Mouse (Mus musculus): ENCODE data around the gene Gucy1b1. TPM values are rescaled to one million over a fixed set of nuclear protein-coding genes. Genes with fewer than 3 reads are reported as not detected.

The Gucy1b1 gene
- polyA plus RNA-seq, 1 experiment, result not detected

DNA sequence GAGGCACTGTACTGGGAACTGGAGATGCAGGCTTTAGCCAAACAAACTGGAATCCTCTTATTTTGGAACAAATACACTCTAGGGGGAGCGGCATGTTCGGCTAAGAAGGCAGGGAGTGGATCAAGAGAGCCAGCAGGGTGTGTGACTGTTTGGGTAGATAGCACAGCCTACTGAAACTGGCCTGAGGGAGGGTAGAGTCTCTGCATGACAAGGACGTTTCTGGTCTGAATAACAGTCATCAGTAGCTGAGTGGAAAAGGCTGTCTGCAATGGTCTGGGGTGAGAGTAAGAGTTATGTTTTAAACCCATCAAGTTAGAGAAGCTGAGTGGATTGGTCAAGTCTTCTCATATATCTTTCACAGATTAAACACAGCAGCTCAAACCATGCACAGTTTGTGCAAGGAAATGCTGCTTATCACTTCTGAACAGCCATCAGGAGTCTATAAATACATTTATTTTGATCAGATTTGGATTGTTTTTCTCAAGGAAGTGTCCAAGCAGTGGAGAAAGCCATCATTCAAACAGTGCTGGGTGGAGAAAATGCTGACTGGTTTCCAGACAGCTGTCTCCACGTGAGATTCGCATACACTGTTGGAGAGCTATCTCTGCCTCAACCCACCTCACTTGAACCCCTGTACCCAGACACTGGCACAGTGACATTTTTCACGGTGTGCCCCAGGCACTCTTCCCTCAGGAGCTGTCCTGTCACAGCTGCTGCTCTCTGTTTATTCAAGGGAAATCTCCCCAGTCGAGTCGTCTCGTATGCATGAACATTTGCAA, 12.9 kb downstream of the Gucy1b1 start:
- H3K4me3 ChIP-seq (ENCODE audit: insufficient read depth, poor library complexity, severe bottlenecking), result no peak overlapping the region
- H3K27me3 ChIP-seq (ENCODE audit: control insufficient read depth, insufficient read depth, insufficient read length), result no peaks in the 10 kb centered on the region
- no peak overlapping the region for H3ac ChIP-seq (ENCODE audit: control insufficient read depth, insufficient read length, low read depth)
- H3K79me2 ChIP-seq (ENCODE audit: control insufficient read depth, insufficient read depth), result no peaks in the 10 kb centered on the region
- H3K36me3 ChIP-seq (ENCODE audit: control insufficient read depth, insufficient read depth), result no peaks in the 10 kb centered on the region
- H3K79me3 ChIP-seq (ENCODE audit: low read depth), result no peaks in the 10 kb centered on the region
- TF ChIP-seq CEBPB (IDR thresholded peaks at IDR 0.05; ENCODE audit: low read depth), result no peak
- no peak for TF ChIP-seq CTCF (IDR thresholded peaks at IDR 0.05; ENCODE audit: control insufficient read depth, insufficient read depth, insufficient read length)
- TF ChIP-seq MAX (IDR thresholded peaks at IDR 0.05), result no peak
- no peak for TF ChIP-seq MYOD1 (IDR thresholded peaks at IDR 0.05; ENCODE audit: control insufficient read depth, insufficient read length, low read depth)

DNA sequence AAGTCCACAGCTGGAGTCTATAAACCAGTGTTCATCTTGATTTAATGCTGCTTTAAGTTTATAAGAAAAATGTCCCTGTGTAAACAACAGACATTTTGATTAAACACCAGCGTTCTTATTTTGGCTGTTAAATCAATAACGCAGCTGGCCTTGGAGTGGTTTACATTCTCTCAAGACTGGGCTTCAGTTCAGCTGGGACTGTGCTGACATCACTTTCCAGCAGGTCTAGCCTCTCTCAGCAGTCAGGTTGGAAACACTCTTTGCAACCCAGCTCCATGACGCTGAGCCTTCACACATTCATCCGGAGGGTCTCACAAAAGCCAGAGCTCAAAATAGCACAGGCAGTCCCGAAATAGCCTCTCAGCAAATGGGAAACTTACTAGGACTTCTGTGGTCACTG, 17.3 kb downstream of the Gucy1b1 start:
- H3K27me3 ChIP-seq (ENCODE audit: control insufficient read depth, insufficient read depth, insufficient read length), result peaks cover 3% of the 10 kb centered on the region
- no peak overlapping the region for H3ac ChIP-seq (ENCODE audit: control insufficient read depth, insufficient read length, low read depth)
- no peaks in the 10 kb centered on the region for H3K79me2 ChIP-seq (ENCODE audit: control insufficient read depth, insufficient read depth)
- H3K4me3 ChIP-seq (ENCODE audit: insufficient read depth, poor library complexity, severe bottlenecking), result no peak overlapping the region
- no peaks in the 10 kb centered on the region for H3K79me3 ChIP-seq (ENCODE audit: low read depth)
- no peak for TF ChIP-seq FOSL1 (IDR thresholded peaks at IDR 0.05; ENCODE audit: insufficient read depth, low read length, poor library complexity, severe bottlenecking)
- TF ChIP-seq MAX (IDR thresholded peaks at IDR 0.05), result no peak
- TF ChIP-seq MYOD1 (IDR thresholded peaks at IDR 0.05; ENCODE audit: control insufficient read depth, insufficient read length, low read depth), result no peak
- TF ChIP-seq CTCF (IDR thresholded peaks at IDR 0.05; ENCODE audit: control insufficient read depth, insufficient read depth, insufficient read length), result no peak
- TF ChIP-seq MYOG (IDR thresholded peaks at IDR 0.05; ENCODE audit: control insufficient read depth, extremely low read depth, insufficient read length), result no peak
- no peak for TF ChIP-seq USF1 (IDR thresholded peaks at IDR 0.05; ENCODE audit: low read depth)
- TF ChIP-seq CEBPB (IDR thresholded peaks at IDR 0.05; ENCODE audit: low read depth), result no peak
- H3K36me3 ChIP-seq (ENCODE audit: control insufficient read depth, insufficient read depth), result no peaks in the 10 kb centered on the region

DNA sequence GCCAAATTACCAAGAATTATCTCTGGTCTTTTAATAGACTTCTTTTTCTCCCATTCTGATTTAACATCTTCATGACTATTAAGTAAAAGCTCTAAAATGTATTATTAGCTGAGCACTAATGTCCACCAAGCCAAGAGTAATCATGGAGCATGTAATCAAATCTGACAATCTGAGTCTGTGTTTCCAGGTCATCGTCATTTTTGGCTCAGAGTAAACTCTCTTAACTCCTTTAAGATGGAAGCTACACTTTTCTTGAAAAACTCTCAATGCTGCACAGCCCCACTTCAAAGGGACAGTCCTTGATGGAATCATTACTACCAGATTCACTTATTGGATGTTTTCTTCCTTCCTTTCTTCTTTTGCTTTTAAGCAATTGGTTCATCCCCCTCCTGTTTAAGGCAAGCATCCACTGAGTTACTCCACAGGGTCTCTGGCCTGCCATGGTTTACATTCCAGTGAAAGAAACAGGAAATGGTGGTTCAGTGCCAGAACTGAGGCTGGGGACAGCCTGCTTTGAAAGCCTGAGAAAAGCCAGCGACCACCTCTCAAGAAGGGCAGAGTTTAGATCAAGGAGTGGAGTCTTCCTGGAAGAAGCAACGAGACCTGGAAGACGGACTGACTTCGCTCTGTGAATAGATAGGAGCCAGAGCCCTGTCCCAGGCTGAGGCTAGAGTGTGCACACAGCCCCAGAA, 20.1 kb downstream of the Gucy1b1 start:
- no peaks in the 10 kb centered on the region for H3K36me3 ChIP-seq (ENCODE audit: control insufficient read depth, insufficient read depth)
- H3ac ChIP-seq (ENCODE audit: control insufficient read depth, insufficient read length, low read depth), result no peak overlapping the region
- no peaks in the 10 kb centered on the region for H3K79me3 ChIP-seq (ENCODE audit: low read depth)
- TF ChIP-seq CTCF (IDR thresholded peaks at IDR 0.05; ENCODE audit: control insufficient read depth, insufficient read depth, insufficient read length), result no peak
- TF ChIP-seq MYOG (IDR thresholded peaks at IDR 0.05; ENCODE audit: control insufficient read depth, extremely low read depth, insufficient read length), result no peak
- TF ChIP-seq CEBPB (IDR thresholded peaks at IDR 0.05; ENCODE audit: low read depth), result no peak
- no peak for TF ChIP-seq FOSL1 (IDR thresholded peaks at IDR 0.05; ENCODE audit: insufficient read depth, low read length, poor library complexity, severe bottlenecking)
- TF ChIP-seq MYOD1 (IDR thresholded peaks at IDR 0.05; ENCODE audit: control insufficient read depth, insufficient read length, low read depth), result no peak
- no peak for TF ChIP-seq USF1 (IDR thresholded peaks at IDR 0.05; ENCODE audit: low read depth)
- no peak for TF ChIP-seq MAX (IDR thresholded peaks at IDR 0.05)
- H3K27me3 ChIP-seq (ENCODE audit: control insufficient read depth, insufficient read depth, insufficient read length), result peaks cover 3% of the 10 kb centered on the region
- no peaks in the 10 kb centered on the region for H3K79me2 ChIP-seq (ENCODE audit: control insufficient read depth, insufficient read depth)
- H3K4me3 ChIP-seq (ENCODE audit: insufficient read depth, poor library complexity, severe bottlenecking), result no peak overlapping the region

DNA sequence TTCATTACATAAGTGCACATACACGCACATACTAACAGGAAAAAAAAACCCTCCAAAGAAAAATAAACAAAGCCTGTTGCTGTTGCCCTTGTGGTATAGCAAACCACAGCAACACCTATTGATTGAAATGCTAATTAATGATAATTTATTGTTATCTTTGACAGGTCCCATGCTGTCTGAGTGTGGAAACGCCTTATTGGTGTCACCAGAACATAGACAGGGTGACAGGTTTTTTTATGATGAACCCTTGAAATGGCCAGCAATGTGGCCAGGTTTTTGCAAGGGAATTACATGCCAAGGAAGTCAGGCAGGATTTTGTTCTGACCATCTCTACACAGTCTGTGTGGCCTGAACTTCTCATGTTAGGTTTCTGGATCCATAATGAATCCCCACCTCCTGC, 22.5 kb downstream of the Gucy1b1 start:
- H3K79me3 ChIP-seq (ENCODE audit: low read depth), result no peaks in the 10 kb centered on the region
- no peak overlapping the region for H3ac ChIP-seq (ENCODE audit: control insufficient read depth, insufficient read length, low read depth)
- peaks cover 3% of the 10 kb centered on the region for H3K27me3 ChIP-seq (ENCODE audit: control insufficient read depth, insufficient read depth, insufficient read length)
- no peak overlapping the region for H3K4me3 ChIP-seq (ENCODE audit: insufficient read depth, poor library complexity, severe bottlenecking)
- H3K79me2 ChIP-seq (ENCODE audit: control insufficient read depth, insufficient read depth), result no peaks in the 10 kb centered on the region
- H3K36me3 ChIP-seq (ENCODE audit: control insufficient read depth, insufficient read depth), result no peaks in the 10 kb centered on the region
- TF ChIP-seq MYOD1 (IDR thresholded peaks at IDR 0.05; ENCODE audit: control insufficient read depth, insufficient read length, low read depth), result no peak
- no peak for TF ChIP-seq FOSL1 (IDR thresholded peaks at IDR 0.05; ENCODE audit: insufficient read depth, low read length, poor library complexity, severe bottlenecking)

DNA sequence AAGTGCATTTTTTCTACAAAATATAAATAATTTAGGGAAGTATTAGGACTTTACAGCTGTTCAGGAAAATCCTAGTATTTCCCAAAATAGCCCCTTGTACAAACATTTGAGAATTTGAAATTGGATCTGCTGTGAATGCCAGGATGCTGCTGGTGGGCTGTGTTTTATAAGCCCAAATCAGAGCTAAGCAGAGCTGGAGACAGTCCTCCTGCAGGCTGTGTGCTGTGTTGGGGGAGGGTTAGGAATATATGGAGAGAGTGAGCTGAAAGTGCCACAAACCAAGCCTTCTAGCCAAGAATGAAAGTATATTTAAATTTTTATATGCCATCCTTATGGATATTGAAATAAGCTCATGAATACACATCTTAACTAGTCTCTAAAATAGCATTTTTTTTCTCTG, 23.0 kb downstream of the Gucy1b1 start:
- Histone ChIP-seq H3K27me3 (ENCODE audit: control insufficient read depth, insufficient read depth, insufficient read length) (peaks cover 5% of the 10 kb centered on the region), H3K79me2 (ENCODE audit: control insufficient read depth, insufficient read depth) (no peaks in the 10 kb centered on the region), H3K79me3 (ENCODE audit: low read depth) (no peaks in the 10 kb centered on the region), H3K4me3 (ENCODE audit: insufficient read depth, poor library complexity, severe bottlenecking) (no peak overlapping the region), H3K36me3 (ENCODE audit: control insufficient read depth, insufficient read depth) (no peaks in the 10 kb centered on the region), H3ac (ENCODE audit: control insufficient read depth, insufficient read length, low read depth) (no peak overlapping the region)
- TF ChIP-seq MYOG (IDR thresholded peaks at IDR 0.05; ENCODE audit: control insufficient read depth, extremely low read depth, insufficient read length) (no peak), MAX (IDR thresholded peaks at IDR 0.05) (no peak)

DNA sequence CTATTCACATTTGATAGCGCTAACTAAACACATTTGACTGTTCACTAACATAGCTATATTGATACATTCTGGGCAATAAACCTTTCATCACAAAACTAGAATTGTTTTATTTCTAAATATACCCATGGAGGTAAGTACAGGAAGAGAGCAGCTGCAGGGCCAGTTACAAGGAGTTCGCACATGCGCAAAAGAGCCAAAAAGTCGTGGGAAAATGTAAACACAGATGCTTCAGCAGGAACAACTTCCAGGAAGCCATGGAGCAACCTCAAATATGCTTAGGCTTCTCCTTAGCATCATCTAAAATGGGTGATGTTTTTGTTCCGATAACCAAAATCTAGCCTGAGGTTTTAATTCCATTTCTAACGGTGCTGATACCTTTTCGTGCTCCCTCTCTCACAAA, 25.8 kb downstream of the Gucy1b1 start:
- Histone ChIP-seq H3K27me3 (ENCODE audit: control insufficient read depth, insufficient read depth, insufficient read length) (peaks cover 5% of the 10 kb centered on the region), H3K79me3 (ENCODE audit: low read depth) (no peaks in the 10 kb centered on the region), H3ac (ENCODE audit: control insufficient read depth, insufficient read length, low read depth) (no peak overlapping the region), H3K36me3 (ENCODE audit: control insufficient read depth, insufficient read depth) (no peaks in the 10 kb centered on the region), H3K4me3 (ENCODE audit: insufficient read depth, poor library complexity, severe bottlenecking) (no peak overlapping the region), H3K79me2 (ENCODE audit: control insufficient read depth, insufficient read depth) (no peaks in the 10 kb centered on the region)
- TF ChIP-seq MYOG (IDR thresholded peaks at IDR 0.05; ENCODE audit: control insufficient read depth, extremely low read depth, insufficient read length) (no peak), USF1 (IDR thresholded peaks at IDR 0.05; ENCODE audit: low read depth) (no peak), MYOD1 (IDR thresholded peaks at IDR 0.05; ENCODE audit: control insufficient read depth, insufficient read length, low read depth) (no peak), FOSL1 (IDR thresholded peaks at IDR 0.05; ENCODE audit: insufficient read depth, low read length, poor library complexity, severe bottlenecking) (no peak), CTCF (IDR thresholded peaks at IDR 0.05; ENCODE audit: control insufficient read depth, insufficient read depth, insufficient read length) (no peak), MAX (IDR thresholded peaks at IDR 0.05) (no peak), CEBPB (IDR thresholded peaks at IDR 0.05; ENCODE audit: low read depth) (no peak)

All from C2C12 (cell line).